ENCODE assay signal across 22 mouse cellular contexts in genomic region chr9:115471582-115471981, GRCm38 (mm10).
DNase-seq lines count a peak whose midpoint lies in the region; TF ChIP-seq lines count a peak whose summit lies in the region.
"Had no signal": no experiment of that assay in that cellular context is flagged by ENCODE, and none has a peak within 500 bp of the region (broad histone marks: within the 10 kb centered on the region; RNA-seq: fewer than 3 reads in every experiment).

No protein-coding gene starts in this region.

- peaks cover 9% of the 10 kb centered on the region; the same call in 1 of the 2 replicates for H3K4me1 ChIP-seq in spleen, adult 2 months (ENCODE audit: control insufficient read depth, insufficient read depth, insufficient read length)
- H3K4me1 ChIP-seq: embryonic facial prominence, embryonic 15.5 days; forebrain, embryonic 10.5 days; heart, embryonic 10.5 days; hindbrain, embryonic 13.5 days had no signal

- TF ChIP-seq POLR2A in spleen, adult 2 months (IDR thresholded peaks at IDR 0.05; ENCODE audit: low read depth, low read length): no peak

- no peak for DNase-seq in spleen, adult 2 months (ENCODE audit: low read depth in 1 of 2, low spot score in 2 of 2)
- no peak for DNase-seq in spleen, adult 12 weeks (ENCODE audit: low spot score)
- peak; percentile 17 for DNase-seq in induced T-regulatory cell, adult 2 months (ENCODE audit: low read depth)
- DNase-seq in thymus, postnatal 0 days (ENCODE audit: low spot score): peak; percentile 79
- DNase-seq in thymus, postnatal 4 days: peak; percentile 37
- no peak for DNase-seq in cerebellum, postnatal 36 days
- no peak for DNase-seq in left cerebral cortex, postnatal 25 days (ENCODE audit: low spot score in 2 of 2)
- no peak for DNase-seq in lung, postnatal 25 days (ENCODE audit: low spot score)
- DNase-seq: adrenal gland, postnatal 14 days; cerebellum, adult 11-12 months; cerebellum, adult 9-11 months; gastrocnemius, adult 2 months; gastrocnemius, postnatal 36 days; heart, adult 18-20 months; heart, postnatal 14 days had no signal

- H3K4me3 ChIP-seq in spleen, adult 2 months (ENCODE audit: extremely low read depth, insufficient read depth, insufficient read length): no peak overlapping the region
- H3K4me3 ChIP-seq: embryonic facial prominence, embryonic 15.5 days; erythroblast, embryonic 14.5 days; forebrain, embryonic 10.5 days; gastrocnemius, adult 2 months; heart, embryonic 10.5 days; hindbrain, embryonic 13.5 days had no signal

- 73% methylated on average over 6 of the region's 6 CpGs for WGBS in spleen, adult 2 months

- intact Hi-C loops in left cerebral cortex, postnatal 25 days (cut with DNase I): no loop called here

- H3K27me3 ChIP-seq in spleen, adult 2 months (ENCODE audit: control insufficient read depth, insufficient read depth, low read length): no peaks in the 10 kb centered on the region
- H3K27me3 ChIP-seq: embryonic facial prominence, embryonic 15.5 days; hindbrain, embryonic 13.5 days had no signal

- H3K36me3 ChIP-seq in spleen, adult 2 months (ENCODE audit: control insufficient read depth, insufficient read depth, low read length): no peaks in the 10 kb centered on the region
- H3K36me3 ChIP-seq: embryonic facial prominence, embryonic 15.5 days; forebrain, embryonic 10.5 days; G1E; heart, embryonic 10.5 days; hindbrain, embryonic 13.5 days had no signal

- peak overlapping the region; percentile 45; the same call in 1 of the 2 replicates for H3K27ac ChIP-seq in spleen, adult 2 months (ENCODE audit: insufficient read depth, low read length)
- H3K27ac ChIP-seq: embryonic facial prominence, embryonic 15.5 days; forebrain, embryonic 10.5 days; gastrocnemius, adult 2 months; heart, embryonic 10.5 days; hindbrain, embryonic 13.5 days; hindbrain, postnatal 0 days had no signal

- no peak for TF ChIP-seq CTCF in spleen, adult 2 months (IDR thresholded peaks at IDR 0.05; ENCODE audit: extremely low read depth, insufficient read depth, insufficient read length, insufficient replicate concordance)

Comparison
In these comparisons a context has a peak if more than half of its experiments do, and no peak if none do; other contexts are left out.
1. DNase-seq: peak in induced T-regulatory cell, adult 2 months (single experiment), thymus, postnatal 0 days (single experiment) and thymus, postnatal 4 days (single experiment); none in spleen, adult 2 months (0 of 2), spleen, adult 12 weeks (single experiment), cerebellum, postnatal 36 days (0 of 2), left cerebral cortex, postnatal 25 days (0 of 2) and lung, postnatal 25 days (single experiment).